Mouse (Mus musculus) frontal cortex, postnatal 14 days (tissue): ENCODE measurements around the gene Fbxl7.

Source experiments
- DNase-seq, 2 experiments: peaks; one replicate each; pipeline ENCODE4 v3.0.0; 2022; ENCODE audit warnings: low spot score in 2 of 2

Gene Fbxl7

DNA sequence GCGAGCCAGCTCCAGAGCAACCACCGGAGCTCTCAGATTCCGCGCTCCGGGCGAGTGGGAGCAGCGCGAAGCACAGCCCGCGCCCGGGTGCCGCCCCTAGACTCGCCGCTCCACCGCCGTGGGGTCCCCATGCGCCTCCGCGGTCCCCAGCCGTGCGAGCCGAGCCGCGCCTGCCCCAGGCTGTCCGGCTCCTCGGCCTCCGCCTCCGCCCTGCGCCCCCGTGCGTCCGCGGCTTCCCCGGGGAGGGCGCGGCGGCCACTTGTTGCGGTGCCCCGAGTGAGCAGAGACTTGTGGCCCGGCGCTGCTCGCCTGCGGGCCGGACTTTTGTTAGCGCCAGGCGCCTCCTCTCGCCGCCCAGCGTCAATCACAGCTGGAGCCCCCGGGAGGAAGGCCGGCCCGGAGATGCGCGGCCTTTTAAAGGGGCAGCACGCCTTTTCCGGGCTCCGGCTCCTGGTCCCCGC lies at the start of gene Fbxl7:
Gene Fbxl7 (minus strand): TSS at position 330 of the 461 bp plus-strand sequence.
- DNase-seq = peak; percentile 33 to 56

DNA sequence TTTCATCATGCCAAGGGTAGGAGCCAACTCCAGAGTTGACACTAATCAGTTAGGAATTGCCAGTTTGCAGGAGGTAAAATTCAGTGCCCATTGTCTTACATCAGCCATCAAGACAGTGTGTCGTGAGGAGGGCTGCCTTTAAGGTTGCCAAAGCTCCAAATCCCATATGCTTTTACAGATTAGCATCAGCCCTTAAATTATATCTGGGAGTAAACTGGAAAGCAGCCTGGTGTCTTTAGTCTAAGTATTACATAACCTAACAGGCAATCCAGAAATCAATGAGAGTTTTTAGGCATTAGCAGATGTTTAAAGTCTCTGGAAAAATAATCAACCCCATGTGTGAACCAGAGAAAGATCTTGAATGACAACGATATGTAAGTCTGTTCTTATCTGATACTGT lies 26.6 kb upstream of the Fbxl7 start:
- DNase-seq = no peak

DNA sequence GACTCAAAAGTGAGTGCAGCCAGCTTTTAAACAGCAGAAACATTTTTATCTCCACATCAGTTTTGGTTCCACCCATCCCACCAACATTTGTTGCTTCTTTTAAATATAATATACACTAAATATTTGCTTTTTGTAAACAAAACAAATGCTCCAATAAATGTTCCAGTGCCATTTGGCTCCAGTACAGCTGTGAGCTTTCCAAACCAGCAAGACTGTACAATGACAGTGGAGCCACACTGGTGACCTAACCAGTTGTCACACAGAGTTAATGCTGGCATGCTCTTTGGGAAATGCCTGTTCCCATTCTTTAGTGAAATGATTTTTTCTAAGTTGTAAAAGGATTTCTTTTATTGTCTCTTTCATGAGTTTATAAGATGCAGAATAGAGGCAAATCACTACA lies 18.0 kb upstream of the Fbxl7 start:
- no peak for DNase-seq

DNA sequence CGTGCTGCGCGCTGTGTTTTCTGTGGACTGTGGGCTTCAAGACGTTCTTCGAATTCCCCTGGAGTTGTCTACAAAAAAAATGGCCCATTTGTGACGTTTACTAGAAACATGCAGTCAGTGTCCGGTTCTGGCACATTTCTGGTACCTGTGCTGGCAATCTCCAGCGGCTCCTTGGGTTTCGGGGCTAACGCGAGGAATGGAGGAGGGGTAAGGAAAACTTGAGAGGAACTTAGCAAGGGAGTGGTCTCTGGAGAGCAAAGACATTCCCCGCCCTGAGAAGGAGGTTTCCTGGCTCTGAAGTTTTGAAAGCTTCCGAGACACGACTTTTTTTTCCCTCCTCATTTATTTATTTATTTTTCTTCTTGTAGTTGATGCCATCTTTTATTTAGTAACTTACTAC lies 381 bp upstream of the Fbxl7 start:
- DNase-seq = no peak

DNA sequence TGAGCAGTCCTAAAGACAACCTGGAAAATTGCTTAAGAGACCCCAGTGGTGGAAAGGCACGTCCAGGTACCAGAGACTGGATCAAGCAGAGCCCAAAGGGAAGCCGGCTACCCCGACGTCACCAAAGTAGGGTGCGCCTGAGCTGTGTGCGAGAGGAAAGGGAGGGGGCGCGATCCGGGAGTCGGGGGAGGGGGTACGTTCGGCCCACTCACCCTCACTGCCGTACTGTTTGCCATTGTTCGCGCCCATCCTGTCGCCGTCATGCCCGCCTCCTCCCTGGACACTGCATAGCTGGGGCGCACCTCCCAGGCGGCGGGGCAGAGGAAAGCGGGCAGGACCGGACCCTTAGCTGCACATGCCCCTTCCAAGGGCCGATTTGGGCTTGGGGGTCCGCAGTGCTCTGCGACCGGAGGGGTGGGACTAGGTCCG lies 565 bp downstream of the Fbxl7 start:
- DNase-seq = peak in 1 of 2 experiments; percentile 7

DNA sequence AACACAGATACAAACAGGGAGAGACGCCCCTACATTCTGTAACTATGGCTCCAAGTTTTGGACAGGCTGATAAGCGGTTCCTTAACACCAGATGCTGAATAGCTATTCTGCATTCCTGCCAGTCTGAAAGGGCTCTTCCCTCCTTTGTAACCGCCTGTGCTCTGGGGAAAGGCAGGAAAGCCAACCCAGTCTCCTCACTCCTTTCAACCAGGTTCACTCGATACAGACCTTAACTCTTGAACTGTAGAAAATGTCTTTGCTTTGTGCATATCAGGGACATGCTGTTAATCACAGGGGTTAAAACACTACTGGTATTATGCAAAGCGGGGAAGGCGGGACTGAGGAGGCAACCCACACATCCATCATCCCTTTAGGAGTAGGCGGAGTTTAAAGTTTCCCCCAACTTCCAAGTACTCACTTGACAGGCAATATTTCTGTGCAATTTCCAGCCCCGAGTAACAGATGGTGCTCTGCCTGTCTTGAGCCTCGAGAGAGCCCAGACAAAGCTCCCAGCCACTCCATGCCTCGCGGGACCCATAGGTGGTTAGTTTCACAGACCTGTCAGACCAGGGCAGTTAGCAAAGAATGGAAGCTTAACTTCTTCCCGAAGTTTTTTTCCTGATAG lies 1.2 kb downstream of the Fbxl7 start:
- DNase-seq = peak in 1 of 2 experiments; percentile 8

DNA sequence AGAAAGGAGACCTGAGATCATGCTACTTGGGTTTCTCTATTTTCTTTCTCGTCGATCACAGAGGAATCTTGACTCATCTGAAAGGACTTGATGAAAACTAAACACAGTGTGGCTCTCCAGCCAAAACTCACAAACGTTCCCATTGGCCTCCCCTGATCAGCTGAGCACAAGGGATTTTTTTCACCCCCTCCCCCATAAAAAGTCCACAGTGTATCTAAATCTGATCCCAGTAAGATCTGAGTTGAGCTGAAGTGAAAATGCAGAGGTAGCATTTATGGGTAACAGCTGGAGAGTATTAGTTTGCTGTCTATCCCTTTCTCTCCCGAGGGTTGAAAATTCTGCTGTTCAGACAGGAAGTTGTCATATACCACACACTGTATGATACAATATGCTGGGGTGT lies 2.2 kb downstream of the Fbxl7 start:
- DNase-seq = no peak

DNA sequence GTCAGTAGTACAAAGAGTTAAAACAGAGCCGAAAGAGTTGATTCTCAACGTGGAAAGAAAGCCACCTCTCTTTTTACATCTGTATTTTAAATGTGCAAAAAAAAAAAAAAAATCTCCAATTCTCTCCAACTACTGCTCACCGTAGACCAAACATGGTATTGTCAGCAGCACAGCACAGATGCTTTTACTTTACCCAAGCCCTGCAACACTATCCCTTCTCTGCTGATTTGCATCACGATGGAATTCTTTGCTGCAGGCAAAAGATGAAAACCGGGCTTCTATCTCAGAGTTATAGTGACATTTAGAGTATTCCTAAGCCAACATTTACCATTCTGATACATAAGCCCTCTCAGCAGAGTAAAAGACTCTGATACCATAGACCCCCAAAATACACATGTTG lies 5.4 kb downstream of the Fbxl7 start:
- no peak for DNase-seq

DNA sequence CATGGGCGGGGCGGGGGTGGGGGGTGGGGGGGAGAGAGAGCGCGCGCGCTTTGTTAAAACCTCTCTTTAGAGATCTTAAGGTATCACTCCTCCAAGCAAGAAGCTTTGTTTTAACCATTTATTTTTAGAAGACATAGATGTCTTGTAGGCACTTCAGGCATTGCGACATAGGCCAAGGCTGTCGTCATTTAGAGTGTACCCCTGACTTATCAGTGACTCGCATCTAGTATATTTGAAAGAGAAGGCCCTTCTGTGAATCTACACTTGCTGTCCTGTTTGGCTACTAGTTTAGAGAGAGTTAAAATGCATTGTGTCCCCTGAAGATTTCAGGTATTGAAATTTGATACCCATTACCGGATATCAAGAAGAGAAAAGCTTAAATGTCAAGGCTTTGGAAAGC lies 7.2 kb downstream of the Fbxl7 start:
- DNase-seq = no peak

DNA sequence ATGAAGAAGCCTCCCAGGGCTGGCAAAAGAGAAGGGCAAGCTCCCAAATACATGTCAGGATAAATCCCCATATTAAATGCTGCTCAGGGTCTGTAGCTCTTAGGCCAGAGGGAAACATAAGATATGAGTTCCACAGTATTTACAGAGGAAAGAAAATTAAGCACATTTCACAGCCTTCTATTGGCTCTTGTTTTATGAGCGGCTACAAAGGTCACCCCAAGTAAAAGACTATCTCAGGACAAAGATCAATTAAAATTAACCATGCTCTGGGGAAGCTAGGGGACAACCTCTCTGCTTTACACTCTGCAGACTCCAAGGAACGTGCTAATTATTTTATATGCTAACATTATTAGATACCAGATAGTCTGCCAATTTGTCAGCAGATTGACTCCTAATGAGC lies 9.4 kb downstream of the Fbxl7 start:
- no peak for DNase-seq

DNA sequence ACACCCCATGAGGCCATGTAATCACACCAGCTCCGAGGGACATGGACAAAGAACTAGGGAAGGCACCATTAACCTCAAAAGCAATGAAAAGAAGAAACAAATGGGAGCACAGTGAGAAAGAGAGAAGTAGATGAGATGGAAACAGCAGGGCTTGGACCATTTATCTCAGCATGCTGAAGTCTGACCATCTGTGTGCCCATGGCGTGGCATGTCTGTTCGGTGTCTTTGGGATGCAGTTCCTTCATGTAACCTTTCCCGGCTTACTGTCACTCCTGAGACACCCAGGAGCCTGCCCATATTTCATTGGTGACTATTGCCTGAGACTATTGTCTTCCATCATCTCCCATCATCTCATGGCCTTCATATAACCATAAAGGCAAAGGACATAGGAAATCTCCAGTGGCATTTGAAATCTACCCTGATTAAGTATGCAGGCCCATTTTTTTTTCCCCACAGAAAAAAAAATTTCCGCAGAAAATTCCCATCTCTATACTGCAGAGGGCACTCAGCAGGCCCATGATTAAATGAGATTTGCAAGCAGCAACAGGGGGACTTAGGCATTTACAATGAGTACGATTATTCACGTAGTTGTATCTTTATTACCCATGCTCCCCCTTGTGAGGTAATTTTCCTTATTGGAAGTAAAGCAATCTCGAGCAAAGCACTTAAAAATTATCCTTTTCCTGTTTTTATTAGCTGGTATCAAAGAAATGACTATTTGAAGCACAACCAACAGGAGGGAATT lies 15.0 kb downstream of the Fbxl7 start:
- no peak for DNase-seq

DNA sequence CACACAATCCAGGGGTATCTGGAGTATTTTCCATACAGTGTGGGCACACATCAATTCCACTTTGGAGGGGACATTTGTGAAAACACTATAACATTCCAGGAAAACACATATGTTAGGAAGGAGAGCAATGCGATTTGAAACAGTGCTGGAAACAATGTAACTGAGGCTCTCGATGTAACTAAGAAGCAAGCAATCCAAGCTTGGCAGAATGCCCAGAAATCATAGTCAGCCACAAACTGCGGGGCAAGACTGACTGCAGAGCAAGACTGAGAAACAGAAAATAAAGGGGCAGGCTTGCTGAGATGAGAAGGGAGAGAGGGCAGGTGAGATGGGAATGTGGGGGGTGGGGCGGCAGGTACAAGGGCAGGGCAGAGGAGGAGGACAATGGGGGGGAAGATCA lies 19.7 kb downstream of the Fbxl7 start:
- peak; percentile 7 to 48 for DNase-seq

DNA sequence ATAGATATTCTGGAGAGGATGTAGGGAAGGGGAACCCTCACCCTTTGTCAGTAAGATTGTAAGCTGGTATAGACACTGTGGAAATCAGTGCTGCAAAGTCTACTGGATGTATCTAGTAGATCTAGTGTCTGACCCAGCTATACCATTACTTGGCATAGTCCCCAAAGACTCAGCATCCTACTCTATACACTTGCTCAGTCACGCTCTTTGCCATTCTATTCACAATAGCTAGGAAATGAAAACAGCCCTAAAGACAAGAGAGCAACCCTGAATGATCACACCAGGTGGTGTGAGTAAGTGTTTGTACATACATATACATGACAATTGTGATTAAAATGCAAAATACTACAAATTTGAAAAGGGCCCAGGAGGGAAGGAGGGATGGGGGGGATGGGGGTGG lies 23.1 kb downstream of the Fbxl7 start:
- DNase-seq = no peak

DNA sequence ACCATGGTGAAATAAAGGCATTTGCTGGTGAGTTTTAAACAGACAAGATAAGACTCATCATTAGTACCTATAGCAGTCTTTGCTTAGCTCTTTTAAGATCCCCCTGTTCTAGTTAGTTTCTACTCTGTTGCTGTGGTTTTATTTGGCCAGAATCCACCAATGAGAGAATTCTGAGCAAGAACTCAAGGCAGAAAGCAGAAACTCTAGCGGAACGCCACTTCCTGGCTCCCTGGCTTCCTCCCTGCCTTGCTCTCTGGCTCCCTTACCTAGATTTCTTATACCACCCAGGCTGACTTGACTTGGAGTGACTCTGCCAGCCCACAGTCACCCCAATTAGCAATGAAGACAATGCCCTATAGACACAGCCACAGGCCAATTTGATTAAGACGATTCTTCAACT lies 26.2 kb downstream of the Fbxl7 start:
- no peak for DNase-seq

DNA sequence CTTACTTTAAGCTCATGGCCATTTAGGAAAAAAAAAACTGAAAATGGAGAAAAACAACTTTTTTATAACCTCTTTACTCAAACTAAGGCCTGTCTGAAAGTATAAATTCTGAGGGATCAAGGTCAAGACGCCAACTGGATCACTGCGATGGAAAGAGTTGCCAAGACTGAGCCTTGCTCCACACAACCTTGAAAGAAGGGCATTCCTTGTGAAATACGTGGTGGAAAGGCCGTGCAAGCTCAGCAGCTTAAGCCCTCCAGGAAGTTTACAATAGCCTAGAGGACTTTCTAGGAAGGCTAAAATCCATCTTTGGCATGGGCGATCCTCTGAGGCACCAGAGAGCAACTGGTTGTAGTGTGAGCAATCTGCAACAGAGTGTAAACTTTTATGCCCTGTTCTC lies 27.9 kb downstream of the Fbxl7 start:
- no peak for DNase-seq

DNA sequence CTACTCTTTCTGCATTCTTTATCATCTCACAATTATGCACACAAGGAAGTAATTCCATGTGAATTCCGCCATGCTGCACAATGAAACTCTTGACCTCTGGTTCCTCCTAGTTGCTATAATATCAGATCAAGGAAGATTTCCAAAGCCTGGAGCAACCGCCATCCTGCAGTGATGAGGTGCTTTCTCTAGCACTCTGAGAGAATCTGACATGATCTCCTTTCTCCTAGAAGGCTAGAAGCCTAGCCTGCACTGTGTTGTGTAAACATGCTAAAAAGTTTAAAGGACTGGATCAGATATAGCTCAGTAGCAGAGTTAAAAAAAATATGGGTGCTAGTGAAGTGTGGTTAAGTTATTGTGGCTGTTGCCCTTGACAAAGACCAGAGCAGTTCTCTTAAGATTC lies 33.2 kb downstream of the Fbxl7 start:
- DNase-seq = no peak

DNA sequence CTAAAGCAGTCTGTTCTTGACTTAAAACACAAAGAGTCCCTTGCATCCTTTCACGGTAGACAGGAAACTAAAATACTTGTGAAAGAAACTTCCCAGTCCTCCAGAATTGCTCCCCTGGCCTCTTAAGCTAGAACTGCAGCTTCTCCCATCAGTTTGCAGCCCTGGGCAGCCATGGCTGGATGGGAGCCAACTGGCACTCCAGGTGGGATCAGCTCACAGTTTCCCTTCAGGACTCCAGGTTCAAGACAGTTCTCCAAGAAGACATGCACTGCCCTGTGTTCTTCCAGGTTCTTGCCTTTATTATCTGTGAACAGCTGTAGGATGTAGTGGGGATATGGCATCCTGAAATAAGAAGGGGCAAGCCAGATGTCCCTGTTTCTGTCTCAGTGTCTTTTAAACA lies 45.8 kb downstream of the Fbxl7 start:
- no peak for DNase-seq

DNA sequence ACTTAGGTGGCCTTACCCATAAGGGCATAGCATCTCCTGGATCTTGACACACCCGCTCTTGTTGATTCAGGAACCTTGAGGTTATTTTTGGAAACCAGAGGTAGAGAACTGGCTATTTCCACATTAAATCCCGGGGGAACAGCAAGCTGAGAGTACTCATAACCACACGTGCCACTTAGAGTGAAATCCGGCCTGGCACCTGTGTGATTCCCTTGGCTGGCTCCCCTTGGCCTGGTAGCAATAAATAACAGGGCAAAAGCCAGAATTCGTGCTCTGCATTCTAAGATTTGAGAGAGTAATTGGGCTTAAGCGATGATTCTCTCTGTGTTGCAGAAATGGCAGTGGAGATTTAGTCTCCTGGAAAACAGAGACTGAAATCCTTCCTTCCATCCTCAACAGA lies 53.2 kb downstream of the Fbxl7 start:
- no peak for DNase-seq

DNA sequence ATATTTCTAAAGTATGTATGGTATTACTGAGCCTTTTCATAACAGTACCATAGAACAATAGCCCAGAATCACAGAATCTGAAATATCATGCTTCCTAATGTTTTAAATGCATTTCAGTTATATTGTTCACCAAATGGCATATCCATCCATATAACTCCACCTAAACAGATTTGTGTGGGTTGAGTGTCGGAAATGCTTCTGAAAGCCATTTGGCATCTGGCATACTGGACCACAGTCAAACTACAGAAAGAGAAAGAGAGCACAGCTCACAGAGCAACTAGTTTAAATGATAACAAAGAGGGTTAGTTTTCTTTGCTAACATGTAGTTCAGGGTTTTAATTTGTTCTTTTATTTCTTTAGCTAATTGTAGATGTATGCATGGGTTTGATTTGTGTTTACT lies 57.0 kb downstream of the Fbxl7 start:
- no peak for DNase-seq

DNA sequence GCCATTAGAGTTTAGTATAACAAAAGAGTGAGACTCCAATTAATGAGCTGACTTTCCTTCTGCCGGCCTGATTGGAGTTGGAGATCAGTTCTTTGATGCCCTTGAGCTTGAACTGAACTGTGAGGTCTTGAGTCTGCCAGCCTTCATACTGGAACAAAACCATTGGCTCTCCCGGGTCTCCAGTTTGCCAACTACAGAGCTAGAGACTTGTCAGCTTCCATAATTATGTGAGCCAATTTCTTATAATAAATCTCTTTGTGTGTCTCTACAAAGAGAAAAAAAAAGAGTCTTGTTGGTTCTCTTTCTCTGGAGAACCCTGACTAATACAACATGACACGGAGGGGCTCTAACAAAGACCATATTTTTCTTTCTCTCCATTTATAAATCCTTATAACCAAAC lies 58.2 kb downstream of the Fbxl7 start:
- no peak for DNase-seq

DNA sequence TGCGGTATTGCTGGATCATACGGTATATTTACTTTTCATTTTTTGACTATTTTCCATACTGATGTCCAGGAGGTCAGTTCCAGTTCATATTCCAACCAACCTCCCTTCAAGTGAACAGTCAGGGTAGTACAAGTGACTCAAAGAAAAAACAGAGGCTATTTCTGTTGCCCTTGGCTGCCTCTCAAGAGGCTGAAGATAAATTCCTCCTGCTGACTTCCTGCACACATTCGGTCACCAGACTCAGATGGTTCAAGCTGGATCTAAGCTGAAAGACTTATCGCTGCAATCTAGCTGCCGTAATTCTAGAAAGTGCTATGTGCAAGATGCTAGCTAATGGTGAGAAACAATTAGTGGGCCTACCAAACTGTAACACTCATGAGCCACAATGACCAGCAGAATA lies 61.0 kb downstream of the Fbxl7 start:
- no peak for DNase-seq

DNA sequence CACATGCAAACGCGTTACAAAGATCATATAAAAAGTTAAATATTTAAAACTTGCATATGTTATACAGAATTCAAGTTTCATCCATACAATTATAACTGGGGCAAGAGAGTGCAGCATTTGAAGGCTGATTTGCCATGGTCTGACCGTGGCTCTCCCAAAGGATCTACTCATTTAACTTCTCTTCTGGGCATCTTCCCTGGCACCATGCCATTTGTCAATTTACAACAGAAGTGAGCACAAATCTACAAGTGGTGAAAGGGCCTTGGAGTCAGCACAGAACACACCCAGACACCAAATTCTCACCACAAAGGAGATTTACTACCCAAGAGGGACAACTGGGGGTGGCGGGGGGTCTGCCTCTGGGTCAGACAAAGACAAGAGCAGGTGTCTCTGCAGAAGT lies 64.2 kb downstream of the Fbxl7 start:
- no peak for DNase-seq

DNA sequence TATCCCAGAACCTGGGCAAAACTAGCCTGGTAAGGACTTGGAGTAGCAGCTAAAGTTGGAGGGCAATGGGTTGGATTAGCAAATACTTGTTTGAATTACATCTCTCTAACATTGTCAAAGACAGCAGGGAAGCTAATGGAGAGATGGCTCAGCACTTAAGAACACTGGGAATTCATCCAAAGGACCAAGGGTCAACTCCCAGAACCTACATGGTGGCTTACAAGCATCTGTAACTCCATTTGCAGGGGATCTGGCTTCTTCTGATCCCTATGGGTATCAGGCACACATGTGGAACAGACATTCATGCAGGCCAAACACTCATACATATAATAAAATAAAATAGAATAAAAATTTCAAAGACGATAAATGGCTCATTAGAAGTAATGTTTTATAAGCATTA lies 78.4 kb downstream of the Fbxl7 start:
- no peak for DNase-seq

DNA sequence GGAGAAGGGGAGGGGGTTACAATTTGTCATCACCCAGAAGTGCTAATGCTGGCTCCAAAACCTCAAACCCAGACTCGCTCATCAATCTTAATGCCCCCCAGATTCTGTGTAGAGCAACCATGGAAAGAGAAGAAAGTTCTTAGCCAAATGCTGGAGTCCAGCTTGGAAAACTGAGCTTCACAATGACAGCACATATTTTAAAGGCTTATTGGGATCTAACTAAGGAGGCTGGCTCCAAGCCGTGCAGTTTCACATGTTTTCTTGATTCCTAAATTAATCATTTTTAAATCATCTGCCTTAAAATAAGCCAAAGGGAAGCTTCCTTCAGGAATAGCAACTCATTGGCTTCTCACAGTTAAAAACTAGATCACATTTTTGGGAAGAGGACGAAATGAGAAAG lies 82.5 kb downstream of the Fbxl7 start:
- DNase-seq = no peak
